Mouse (Mus musculus) heart, postnatal 36 days (tissue): ENCODE data around the gene Ccdc54. TPM values are rescaled to one million over a fixed set of nuclear protein-coding genes. Genes with fewer than 3 reads are reported as not detected.

Experiments used
- DNase-seq, 2 experiments: peaks; one replicate each; pipeline ENCODE4 v3.0.0; 2021 to 2022
- intact Hi-C: fragments of 180-260 bp; cut with DNase I; formaldehyde crosslinking; loops from one replicate; pipeline ENCODE4 v1.15.1; 2025
- total RNA-seq, 2 experiments: library from RNA; stranded (reverse); gene quantifications; 2 replicates each; pipeline ENCODE4 v1.2.3; 2021

Gene Ccdc54
- total RNA-seq: not detected

- intact Hi-C loops: no loop called here
These were observed at the start of gene Ccdc54 for GRCm38 (mm10) chr16:50591054-50591453. Ccdc54 (minus strand) TSS chr16:50591154.

GRCm38 (mm10) chr16:50632585-50632984 lies 41.6 kb upstream of the Ccdc54 start:
- intact Hi-C loops: no loop called here
- DNase-seq: no peak

More at GRCm38 (mm10) chr16:50591054-50591453, at the start of gene Ccdc54:
- DNase-seq: no peak

GRCm38 (mm10) chr16:50615569-50615968 lies 24.6 kb upstream of the Ccdc54 start:
- DNase-seq: no peak
- intact Hi-C loops: no loop called here

GRCm38 (mm10) chr16:50612944-50613343 lies 22.0 kb upstream of the Ccdc54 start:
- DNase-seq: no peak
- intact Hi-C loops: no loop called here

- intact Hi-C loops: no loop called here
- no peak for DNase-seq
These were observed 19.6 kb upstream of the Ccdc54 start for GRCm38 (mm10) chr16:50610580-50610979.

- intact Hi-C loops: no loop called here
- no peak for DNase-seq
These were observed 17.0 kb upstream of the Ccdc54 start for GRCm38 (mm10) chr16:50607776-50608562.

- DNase-seq: no peak
- intact Hi-C loops: no loop called here
These were observed 13.9 kb upstream of the Ccdc54 start for GRCm38 (mm10) chr16:50604826-50605225.

- DNase-seq: no peak
- intact Hi-C loops: no loop called here
These were observed 11.0 kb upstream of the Ccdc54 start for GRCm38 (mm10) chr16:50601947-50602346.

GRCm38 (mm10) chr16:50600665-50601064 lies 9.7 kb upstream of the Ccdc54 start:
- DNase-seq: no peak
- intact Hi-C loops: no loop called here

- DNase-seq: no peak
- intact Hi-C loops: no loop called here
These were observed 5.7 kb upstream of the Ccdc54 start for GRCm38 (mm10) chr16:50596679-50597078.

- intact Hi-C loops: no loop called here
- no peak for DNase-seq
These were observed 5.2 kb upstream of the Ccdc54 start for GRCm38 (mm10) chr16:50596171-50596570.

- intact Hi-C loops: no loop called here
- no peak for DNase-seq
These were observed 3.9 kb upstream of the Ccdc54 start for GRCm38 (mm10) chr16:50594876-50595275.

GRCm38 (mm10) chr16:50593361-50593760 lies 2.4 kb upstream of the Ccdc54 start:
- DNase-seq: no peak
- intact Hi-C loops: no loop called here

- intact Hi-C loops: no loop called here
- no peak for DNase-seq
These were observed 1.3 kb downstream of the Ccdc54 start for GRCm38 (mm10) chr16:50589574-50590151.

GRCm38 (mm10) chr16:50588191-50588590 lies 2.8 kb downstream of the Ccdc54 start:
- no peak for DNase-seq
- intact Hi-C loops: no loop called here

- DNase-seq: no peak
- intact Hi-C loops: no loop called here
These were observed 3.8 kb downstream of the Ccdc54 start for GRCm38 (mm10) chr16:50587139-50587538.

- intact Hi-C loops: no loop called here
- DNase-seq: no peak
These were observed 12.6 kb downstream of the Ccdc54 start for GRCm38 (mm10) chr16:50578361-50578760.

- no peak for DNase-seq
- intact Hi-C loops: no loop called here
These were observed 18.4 kb downstream of the Ccdc54 start for GRCm38 (mm10) chr16:50572557-50572956.

GRCm38 (mm10) chr16:50559163-50559771 lies 31.7 kb downstream of the Ccdc54 start:
- no peak for DNase-seq
- intact Hi-C loops: no loop called here

- no peak for DNase-seq
- intact Hi-C loops: no loop called here
These were observed 37.1 kb downstream of the Ccdc54 start for GRCm38 (mm10) chr16:50553828-50554227.

- intact Hi-C loops: no loop called here
- no peak for DNase-seq
These were observed 39.0 kb downstream of the Ccdc54 start for GRCm38 (mm10) chr16:50551871-50552528.
